Mouse (Mus musculus) urinary bladder, postnatal 36 days (tissue): ENCODE measurements around the gene Miga1.

Source experiments
- DNase-seq, 2 experiments: peaks; one replicate each; pipeline ENCODE4 v3.0.0; 2022; ENCODE audit warnings: low spot score in 2 of 2, mixed read lengths in 1 of 2

The Miga1 gene

DNA sequence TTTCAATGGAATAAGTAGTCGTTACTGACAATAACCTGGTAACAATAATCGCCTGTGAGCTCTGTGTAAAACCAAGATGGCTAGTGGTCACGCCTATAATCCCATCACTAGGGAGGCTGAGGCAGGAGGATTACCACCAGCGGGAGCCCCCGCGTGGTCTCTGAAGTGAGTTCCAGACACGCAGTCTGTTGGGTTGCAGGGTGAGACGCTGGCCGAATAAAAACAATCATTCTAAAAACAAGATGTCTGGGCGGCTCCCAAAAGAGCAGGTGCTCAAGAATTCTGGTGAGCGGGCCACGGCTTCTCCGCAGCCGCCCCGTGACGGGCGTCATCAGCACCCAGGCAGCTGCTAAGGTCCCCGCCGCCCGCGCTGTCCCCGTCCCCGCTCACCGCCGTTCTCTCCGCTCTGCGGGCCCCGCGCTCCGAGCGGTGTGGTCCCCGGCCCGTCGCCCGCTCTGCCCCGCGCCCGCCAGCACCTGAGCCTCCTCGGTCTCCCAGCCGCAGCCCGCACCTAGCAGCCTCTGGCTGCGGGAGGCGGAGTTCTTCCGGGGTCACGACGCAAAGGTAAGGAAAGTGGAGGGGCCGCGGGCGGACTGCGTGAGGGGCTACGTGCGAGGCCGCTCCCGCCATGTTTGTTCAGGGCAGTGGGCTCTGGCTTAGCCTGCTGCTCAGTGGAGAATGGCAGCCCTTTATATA lies at the start of gene Miga1:
Miga1 (minus strand) TSS at position 546 of the 696 bp plus-strand sequence.
- peak; percentile 28 to 45 for DNase-seq

- DNase-seq = no peak
These were observed 43.9 kb upstream of the Miga1 start for GRCm38 (mm10) chr3:152384106-152384505.

DNA sequence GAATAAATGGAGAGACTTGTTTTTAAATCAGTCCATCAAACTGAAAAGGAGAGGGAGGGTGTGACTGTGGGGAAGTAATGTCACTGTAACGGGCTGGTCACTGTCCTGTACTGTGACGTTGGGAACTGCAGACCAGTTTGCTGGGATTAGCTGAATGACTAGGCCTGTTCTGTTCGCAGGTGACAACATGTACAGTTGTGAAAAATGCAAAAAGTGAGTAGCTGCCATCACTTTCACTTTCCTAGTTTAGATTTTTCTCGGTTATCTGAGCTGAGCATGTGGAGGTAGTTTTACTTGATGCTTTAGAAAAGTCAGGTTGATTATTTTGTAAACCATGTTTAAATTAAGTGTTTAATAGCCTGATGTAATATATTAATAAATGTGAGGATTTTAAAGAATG lies 35.9 kb upstream of the Miga1 start:
- no peak for DNase-seq

DNA sequence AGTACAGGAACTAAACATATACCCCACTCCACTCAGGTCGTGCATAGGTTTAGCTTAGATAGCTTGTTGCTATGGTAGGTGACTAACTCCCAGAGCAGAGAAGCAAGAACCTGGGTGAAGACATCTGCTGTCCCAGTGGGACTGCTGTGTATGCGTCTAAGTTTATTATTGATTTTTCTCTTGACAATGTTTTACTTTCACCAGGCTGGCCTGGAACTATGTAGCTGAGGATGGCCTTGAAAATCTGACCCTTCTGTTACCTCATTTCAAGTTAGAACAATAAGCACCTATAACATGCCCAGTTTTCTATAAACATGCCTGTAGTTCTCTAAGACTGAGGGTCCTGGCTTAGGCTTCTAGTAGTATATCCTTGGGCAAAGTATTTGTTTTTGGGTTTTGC lies 24.0 kb upstream of the Miga1 start:
- DNase-seq = no peak

DNA sequence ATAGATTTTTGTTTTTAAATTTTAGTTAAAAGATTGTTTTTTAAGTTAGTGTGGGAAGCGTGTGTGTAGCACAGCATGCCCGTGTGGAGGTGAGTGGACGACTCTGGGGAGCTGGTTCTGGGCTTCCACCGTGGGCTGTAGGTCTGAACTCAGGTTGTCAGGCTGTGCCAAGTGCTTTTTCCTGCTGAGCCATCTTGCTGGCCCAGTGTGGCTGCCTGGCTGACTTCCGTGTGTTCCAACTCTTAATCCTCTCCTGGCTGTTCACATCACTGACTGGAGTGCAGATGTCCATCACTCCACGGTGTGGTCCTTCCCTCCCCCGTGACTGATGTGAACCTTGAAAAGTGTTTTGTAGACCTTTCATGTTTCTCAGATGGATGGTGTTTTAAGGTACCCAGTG lies 18.9 kb upstream of the Miga1 start:
- DNase-seq = no peak

- no peak for DNase-seq
These were observed 16.5 kb upstream of the Miga1 start for GRCm38 (mm10) chr3:152356751-152357150.

GRCm38 (mm10) chr3:152355361-152355760 lies 15.2 kb upstream of the Miga1 start:
- DNase-seq = no peak

DNA sequence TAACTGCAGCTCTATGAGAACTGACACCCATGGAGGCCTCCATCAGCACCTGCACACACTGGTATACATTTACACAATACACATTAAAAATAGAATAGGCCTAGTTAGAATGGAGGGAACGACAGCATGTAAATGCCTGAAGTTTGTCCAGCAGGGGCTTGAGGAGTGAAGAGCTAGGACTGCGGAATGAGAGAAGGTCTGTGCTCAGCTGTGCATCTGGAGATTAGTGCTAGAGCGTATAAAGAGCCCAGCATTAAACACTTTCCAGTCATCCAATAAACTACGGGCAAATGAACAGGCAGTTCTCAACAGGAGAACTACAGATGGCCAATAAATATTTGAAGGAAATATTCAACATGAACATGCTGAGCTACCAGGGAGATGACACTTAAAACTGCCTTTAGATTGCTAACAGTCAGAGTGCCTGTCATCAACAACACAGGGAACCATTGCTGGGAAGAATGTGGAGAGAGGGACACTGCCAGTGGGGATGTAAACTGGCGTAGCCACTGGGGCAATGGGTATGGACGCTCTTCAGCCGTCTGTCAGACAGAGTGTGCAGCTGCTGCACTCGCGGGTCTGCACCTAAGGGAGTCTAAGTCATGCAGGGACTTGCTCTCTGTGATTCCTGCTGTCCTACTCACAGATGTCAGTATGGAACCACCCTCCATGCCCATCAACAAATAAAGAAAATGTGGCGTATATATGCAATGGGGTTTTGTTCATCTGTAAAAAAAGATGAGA lies 13.4 kb upstream of the Miga1 start:
- DNase-seq = no peak

GRCm38 (mm10) chr3:152352289-152352688 lies 12.1 kb upstream of the Miga1 start:
- DNase-seq = no peak

DNA sequence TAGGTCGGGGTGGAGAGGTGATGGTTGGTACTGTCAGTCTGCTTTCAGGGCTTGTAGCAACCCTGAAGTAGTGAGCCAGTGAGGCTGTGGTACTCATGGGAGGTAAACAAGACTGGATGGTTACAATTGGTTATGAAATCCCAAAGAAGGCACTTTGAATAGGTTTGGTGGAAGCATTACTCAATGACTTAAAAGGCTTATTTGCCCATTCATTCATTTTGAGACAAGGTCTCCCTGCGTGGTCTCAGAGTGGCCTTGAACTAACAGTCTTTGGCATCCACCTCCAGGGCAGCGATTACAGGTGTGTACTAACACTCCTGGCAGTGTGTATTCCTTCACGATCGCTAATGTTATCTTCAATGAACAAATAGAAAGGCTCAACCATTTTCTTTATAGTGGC lies 10.8 kb upstream of the Miga1 start:
- no peak for DNase-seq

GRCm38 (mm10) chr3:152350431-152350830 lies 10.2 kb upstream of the Miga1 start:
- no peak for DNase-seq

DNA sequence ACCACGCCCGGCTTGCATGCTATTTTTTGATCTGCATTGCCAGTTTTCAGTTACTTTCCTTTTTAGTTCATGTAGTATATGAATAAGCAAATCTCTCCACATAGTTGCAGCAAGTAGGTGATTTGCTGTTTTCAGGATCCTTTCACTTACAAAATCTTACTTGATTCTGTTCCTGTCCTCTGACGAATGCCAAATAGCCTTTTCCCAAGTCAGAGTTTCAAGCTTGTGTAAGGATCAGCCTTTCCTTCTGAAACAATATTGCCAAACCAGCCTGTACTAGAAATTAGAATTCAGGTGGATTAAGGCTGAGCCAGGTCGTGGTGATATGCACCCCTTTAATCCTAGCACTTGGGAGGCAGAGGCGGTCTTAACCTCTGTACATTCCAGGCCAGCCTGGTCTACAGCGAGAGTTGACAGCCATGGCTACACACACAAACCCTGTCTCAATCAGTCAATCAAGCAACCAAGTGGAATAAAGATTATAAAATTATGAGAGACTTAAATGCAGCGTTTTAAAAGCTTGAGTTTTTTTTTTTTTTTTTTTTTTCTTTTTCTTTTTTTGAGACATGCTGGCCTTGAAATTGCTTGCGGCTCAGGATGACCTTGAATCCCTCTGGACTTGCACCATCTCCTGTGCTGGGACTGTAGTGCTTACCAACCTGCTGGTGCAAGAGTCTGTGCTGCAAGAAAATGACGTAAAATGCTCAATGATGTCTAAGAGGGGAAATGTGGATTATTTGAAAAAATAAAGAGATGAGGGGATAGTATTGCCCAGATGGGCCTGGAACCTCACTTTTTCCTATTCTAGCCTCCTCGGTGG lies 8.0 kb upstream of the Miga1 start:
- no peak for DNase-seq

- DNase-seq = no peak
These were observed 7.0 kb upstream of the Miga1 start for GRCm38 (mm10) chr3:152347227-152347626.

- peak in 1 of 2 experiments; percentile 24 for DNase-seq
These were observed 6.5 kb upstream of the Miga1 start for GRCm38 (mm10) chr3:152346633-152347141.

GRCm38 (mm10) chr3:152345732-152346632 lies 5.8 kb upstream of the Miga1 start, which contains the start of gene Usp33:
TSS of gene Usp33 (plus strand) at chr3:152346478.
- DNase-seq = peak; percentile 91 to 93

DNA sequence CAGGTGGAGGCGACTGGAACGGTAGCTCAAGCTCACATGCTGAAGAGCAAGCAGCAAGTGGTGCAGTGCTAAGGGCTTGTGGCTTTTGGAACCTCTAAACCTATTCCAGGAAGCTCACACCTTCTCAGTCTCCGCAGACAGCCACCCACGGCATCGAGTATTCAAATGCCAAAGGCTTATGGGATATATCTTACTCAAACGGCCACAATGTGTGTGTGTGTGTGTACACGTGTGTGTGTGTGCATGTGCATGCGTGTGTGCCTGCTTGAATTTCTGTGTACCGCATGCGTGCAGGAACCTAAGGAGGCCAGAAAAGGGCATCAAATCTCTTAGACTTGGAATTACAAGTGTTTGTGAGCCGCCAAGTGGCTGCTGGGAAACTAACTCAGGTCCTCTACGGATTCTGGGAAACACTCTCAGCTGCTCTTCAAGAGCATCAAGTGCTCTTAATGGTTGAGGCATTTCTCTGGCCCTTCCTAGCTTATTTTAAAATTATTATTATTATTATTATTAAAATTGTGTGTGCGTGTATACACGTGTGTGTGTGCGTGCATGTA lies 2.8 kb upstream of the Miga1 start:
- DNase-seq = no peak

- DNase-seq = no peak
These were observed 4.1 kb downstream of the Miga1 start for GRCm38 (mm10) chr3:152336085-152336484.

GRCm38 (mm10) chr3:152333641-152334040 lies 6.6 kb downstream of the Miga1 start:
- DNase-seq = no peak

- DNase-seq = no peak
These were observed 7.5 kb downstream of the Miga1 start for GRCm38 (mm10) chr3:152332545-152333300.

- no peak for DNase-seq
These were observed 8.1 kb downstream of the Miga1 start for GRCm38 (mm10) chr3:152332104-152332503.
